Mouse (Mus musculus) liver, adult (tissue): ENCODE measurements around the gene Glis1.

Experiments
- GATA4 ChIP-seq: IDR thresholded peaks from 2 replicates; pipeline ENCODE4 v1.6.1; 2014; ENCODE audit warnings: mild to moderate bottlenecking, low read length; ENCODE audit not compliant: insufficient replicate concordance

Gene Glis1

GRCm38 (mm10) chr4:107483556-107484220, 49.3 kb downstream of the Glis1 start:
- TF ChIP-seq GATA4: no peak

- TF ChIP-seq GATA4: no peak
Observed at GRCm38 (mm10) chr4:107484221-107484575, 49.8 kb downstream of the Glis1 start.

- TF ChIP-seq GATA4: no peak
Observed at GRCm38 (mm10) chr4:107485903-107486302, 51.5 kb downstream of the Glis1 start.

GRCm38 (mm10) chr4:107489121-107489840, 54.9 kb downstream of the Glis1 start:
- TF ChIP-seq GATA4: no peak

DNA sequence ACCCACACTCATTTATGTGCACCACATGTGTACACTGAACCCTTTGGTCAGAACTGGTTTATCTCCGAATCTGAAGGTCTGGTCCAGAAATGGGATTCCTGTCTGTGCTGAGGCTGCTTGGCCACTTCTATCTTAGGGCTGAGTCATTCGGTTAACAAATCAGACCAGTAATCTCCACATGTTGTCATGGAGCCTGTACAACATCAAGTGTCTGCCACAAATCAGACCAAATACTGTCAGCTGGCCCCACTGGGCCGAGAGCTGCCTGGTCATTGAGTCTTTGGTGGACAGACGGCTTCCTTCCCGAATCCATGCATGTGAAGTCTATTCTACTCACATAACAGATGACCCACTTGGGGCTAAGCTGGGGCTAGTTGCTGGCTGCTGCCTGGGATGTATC, 58.6 kb downstream of the Glis1 start:
- TF ChIP-seq GATA4: no peak

DNA sequence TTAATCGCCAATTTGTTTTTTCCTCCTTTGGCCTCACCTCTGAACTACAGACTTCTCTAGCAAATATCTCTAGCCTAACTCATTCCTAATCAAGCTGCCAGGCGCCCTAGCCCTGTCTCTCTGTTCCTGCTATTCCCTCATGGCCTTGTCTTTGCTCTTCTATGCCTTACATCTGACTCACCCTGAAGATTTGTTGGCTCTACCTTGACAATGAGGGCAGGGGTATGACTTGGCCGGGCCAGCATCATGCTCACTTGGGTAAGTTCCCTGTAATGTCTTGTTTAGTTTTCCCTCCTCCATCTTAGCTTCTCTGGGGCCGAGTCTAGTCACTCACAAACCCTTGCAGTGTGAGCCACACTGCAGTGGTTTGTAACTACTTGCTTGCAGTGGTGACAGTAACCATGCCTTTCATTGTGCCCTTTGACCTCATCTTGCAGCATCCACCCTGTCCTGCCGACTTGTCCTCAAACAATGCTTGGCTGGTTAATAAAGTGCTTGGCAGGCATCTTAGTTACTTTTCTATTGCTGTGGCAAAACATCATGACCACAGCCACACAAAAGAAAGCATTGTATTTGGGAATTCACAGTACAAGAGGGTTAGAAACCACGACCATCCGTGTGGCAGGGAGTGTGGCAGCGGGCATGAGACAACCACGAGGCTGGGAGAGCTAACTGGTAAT, 61.5 kb downstream of the Glis1 start:
- TF ChIP-seq GATA4: no peak

DNA sequence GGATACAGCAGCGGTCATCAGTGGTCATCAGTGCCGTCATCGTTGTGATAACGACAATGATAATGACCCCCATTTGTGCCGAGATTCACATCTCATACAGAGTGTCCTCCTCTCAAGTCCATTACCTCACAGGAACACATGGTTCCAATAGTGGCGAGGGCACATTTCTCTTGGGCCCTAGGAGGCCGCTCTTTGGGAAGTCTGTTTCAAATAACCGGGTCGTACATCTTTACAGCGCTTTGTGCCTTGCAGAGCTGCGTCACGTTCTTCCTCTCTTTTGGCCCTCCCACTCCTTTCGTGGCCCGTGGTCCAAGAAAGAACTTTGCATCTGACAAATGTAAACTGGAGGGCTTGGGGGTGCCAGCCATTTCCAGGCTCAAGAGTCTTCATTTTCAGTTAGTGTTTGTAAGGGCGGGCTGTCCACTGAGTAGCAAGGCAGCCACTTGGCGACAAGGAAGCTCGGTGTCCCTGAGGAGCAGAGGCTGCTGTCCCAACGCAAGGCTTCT, 63.1 kb downstream of the Glis1 start:
- no peak for TF ChIP-seq GATA4

- no peak for TF ChIP-seq GATA4
Observed at GRCm38 (mm10) chr4:107502601-107503051, 68.2 kb downstream of the Glis1 start.

DNA sequence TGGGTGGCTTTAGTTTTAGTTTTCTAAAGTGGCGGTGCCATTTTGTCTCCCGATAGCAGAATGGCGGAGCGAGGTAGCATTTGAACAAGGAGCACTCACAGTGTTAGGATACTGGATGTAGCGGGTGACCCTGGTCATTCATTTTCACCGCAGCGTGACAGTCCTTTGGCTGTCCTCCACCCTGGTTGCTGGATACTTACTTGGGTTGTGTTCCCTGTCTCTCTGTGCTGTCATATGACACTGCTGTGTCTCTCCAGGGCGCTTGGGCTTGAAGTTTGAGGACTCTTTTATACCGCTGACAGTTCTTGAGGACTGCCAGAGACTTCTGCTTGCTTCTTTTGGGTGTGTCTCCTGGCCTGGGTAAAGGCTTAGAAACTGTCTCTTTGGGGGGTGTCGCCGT, 80.6 kb downstream of the Glis1 start:
- TF ChIP-seq GATA4: no peak

DNA sequence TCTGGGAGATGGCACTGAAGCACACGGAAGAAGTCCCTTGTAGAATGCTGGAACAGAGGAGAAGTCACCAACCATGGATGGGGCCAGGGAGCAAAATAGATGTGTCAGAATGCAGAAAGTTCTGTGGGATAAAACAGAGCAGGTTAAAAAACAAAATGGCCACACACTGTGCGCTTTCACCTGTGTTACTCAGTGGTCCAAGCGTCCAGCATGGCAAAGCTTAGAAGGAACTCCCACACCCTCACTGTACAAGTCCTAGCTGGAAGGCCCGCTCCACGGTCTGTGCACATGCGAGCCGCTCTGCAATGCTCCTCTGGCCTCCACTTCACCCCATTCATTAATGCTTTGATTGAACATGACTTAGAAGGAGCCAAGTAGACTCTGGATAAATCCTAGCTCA, 81.2 kb downstream of the Glis1 start:
- no peak for TF ChIP-seq GATA4

DNA sequence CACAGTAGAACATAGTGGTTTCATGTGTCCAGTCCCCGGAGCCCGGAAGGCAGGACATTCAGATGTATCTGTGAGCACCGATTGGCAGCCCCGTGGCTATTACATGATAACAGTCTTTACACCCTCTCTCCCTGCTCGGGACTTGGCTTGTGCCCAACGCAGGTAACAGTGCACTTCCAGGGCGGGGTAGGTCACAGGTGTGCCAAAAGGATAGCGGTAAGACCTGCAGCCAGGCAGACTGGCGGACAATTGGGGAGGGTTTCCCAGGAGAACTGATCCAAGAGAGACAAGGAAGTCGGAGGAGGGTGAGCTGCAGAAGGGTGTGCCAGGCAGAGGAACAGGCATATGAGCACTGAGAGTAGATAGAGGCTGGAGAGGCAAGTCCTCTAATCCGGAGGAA, 84.4 kb downstream of the Glis1 start:
- no peak for TF ChIP-seq GATA4

DNA sequence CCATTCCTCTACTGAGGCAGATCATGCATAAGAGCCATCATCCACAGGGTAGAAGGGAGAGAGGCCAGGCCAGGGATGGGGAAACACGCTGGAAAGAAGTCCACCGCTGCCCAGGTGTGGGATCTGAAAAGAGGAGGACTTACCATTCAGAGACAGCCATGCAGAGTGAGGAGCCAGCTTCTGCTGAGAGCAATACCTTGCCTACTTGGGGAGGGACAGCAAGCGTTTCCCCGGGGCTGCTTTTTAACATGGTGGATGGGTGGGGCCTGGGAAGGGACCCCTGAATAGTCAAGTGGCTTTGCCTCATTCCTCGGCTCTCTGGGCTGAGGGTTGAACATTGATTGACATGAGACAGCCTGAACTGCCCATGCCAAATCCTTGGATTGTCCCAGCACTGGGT, 85.7 kb downstream of the Glis1 start:
- TF ChIP-seq GATA4: no peak

- no peak for TF ChIP-seq GATA4
Observed at GRCm38 (mm10) chr4:107520816-107521215, 86.4 kb downstream of the Glis1 start.

DNA sequence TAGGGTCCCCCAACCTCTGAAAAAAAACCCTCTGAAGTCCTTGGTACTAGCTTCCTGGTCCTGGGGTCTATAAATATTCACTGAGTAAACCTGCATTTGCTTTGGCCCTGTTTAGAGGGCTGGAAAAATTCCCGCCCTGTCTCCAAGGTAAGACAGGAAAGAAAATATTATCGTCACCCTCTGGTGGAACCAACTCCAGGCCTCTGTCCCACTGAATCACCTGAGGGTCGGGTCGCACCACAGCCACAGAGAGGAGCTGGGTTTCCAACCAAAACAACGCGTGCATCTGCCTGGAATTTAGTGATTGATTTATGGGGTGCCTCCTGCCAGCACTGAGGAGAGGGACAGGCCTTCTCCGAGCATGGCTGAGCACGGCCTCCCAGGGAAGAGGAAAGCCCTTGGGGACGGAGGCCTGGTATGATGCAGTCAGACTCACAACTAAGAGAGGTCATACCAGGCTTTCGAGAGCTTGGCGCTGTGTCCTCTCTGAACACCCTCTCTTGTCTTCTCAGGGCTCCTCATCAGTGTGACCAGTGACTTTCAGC, 89.3 kb downstream of the Glis1 start:
- TF ChIP-seq GATA4: no peak

DNA sequence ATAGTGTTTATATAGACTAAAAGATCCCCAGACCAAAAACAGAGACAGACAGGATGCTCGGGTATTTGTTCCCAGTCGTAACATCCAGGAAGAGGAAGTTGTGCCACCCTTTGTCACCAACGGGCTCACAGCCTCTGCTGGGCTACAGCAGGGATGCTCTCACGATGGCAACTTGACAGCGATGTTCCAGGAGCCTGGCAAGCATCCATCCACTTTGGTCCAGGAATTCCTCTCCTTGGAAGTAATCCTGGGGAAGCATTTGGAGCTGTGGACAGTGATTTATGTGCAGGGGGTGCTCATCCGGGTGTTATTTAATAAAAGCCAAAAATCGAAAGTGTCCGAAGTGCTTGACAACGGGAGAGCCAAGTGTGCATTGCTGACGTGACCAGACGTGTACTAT, 100.7 kb downstream of the Glis1 start:
- no peak for TF ChIP-seq GATA4

- TF ChIP-seq GATA4: no peak
Observed at GRCm38 (mm10) chr4:107538116-107538515, 103.7 kb downstream of the Glis1 start.

- TF ChIP-seq GATA4: no peak
Observed at GRCm38 (mm10) chr4:107538561-107538960, 104.2 kb downstream of the Glis1 start.
